Mouse (Mus musculus): ENCODE measurements at regions not wholly inside any gene's neighbourhood (a gene's known extent, or its start where the extent isn't known, plus 50 kb on each side); places are given as distances from the start of the nearest gene placed in this dataset.

- TF ChIP-seq TAL1 (IDR thresholded peaks at IDR 0.05; ENCODE audit: low read length) (no peak), GATA1 (IDR thresholded peaks at IDR 0.05; ENCODE audit: low read length) (no peak)
These were observed 447.8 kb downstream of the Lrig3 start for GRCm38 (mm10) chr10:126413786-126414185.

All from erythroblast, embryonic 14.5 days (primary cell).